Mouse (Mus musculus): Measurements from ENCODE around the gene Osbpl6.

The Osbpl6 gene

DNA sequence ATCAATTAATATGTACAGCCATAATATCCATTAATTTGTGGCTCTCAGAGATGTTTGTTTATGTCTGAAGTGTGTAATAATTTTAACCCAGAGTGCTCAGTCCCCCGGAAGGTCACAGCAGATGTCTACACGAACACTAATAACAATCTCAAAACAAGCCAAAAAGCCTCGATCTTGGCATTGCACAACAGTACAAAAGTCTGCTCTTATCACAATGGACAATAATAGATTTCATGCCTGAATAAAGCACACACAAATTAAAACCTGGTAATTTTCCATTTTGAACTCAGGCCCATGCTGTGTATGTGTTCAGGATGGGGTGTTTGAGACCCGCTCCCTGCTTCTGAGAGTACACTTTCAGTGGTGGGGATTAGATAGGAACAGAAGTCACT is 90.4 kb downstream of the Osbpl6 start:
- in situ Hi-C loops (cut with MboI, MseI) = no loop called here

DNA sequence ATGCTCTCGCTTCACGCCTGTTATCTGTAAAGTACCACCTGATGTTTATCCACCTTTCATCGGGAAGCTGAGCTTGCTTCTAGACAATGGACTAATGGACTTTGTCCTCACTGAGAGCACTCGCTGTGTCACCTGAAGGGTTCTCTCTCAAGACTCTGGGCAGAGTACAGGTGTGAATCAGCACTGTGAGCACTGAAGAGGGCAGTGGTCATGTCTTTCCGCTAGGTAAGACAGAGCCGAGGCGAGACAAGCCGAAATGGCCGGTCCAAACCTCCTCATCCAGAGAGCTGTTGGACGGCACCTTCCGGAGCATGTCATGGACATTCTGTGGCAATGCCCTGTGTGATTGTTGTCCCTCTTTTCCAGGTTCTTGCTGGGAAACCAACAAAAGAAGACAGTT is 92.6 kb downstream of the Osbpl6 start:
- in situ Hi-C loops (cut with MboI, MseI) = no loop called here

DNA sequence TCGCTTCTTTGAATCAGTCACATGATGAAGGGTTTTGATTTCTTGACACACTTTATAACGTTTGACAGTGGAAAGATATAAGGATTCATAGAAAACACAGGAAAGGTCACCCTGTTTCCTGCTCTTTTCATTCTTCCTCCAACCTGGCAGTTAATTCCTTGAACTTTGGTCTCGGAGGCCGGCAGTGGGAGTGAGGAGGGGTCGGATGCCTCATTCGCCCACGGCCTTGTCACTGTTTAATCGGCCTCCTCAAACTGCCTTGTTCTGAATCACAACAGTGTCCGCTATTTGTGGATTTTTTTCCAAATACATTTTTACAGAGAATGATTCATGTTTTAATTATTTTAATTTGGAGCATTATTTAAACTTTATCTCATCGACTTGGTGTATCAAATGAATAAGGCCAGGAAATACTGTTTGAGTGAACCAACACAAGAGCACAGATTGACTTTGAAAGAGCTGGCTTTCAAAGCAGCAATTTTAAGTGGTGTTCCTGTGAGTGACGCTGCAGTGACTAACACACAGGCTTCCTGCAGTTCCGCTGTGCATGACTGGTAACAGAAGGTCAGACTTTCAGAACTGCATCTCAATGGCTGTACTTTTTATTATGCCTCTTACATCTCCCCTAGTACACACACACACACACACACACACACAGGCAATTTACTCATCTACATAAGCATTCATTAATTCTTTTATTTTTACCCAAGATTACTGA is 98.0 kb downstream of the Osbpl6 start:
- in situ Hi-C loops (cut with MboI, MseI) = no loop called here

DNA sequence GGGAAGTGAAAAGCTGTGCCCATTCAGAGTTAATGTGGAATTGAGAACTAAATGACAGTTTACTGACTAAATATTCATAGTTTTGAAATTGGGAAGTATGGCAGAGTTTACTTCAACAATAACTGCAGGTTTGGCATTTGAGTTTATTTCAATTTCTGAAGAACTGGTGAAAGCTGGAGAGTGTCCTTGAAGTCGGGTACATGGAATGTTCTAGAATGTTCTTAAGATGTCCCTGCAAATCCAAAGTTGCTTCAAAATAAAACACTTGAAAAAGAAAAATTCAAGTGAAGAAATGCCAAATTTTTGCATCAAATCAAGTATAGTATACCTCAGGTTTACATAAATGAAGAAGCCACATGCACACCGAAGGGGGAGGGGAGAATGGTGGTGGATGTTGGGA is 98.7 kb downstream of the Osbpl6 start:
- in situ Hi-C loops (cut with MboI, MseI) = no loop called here

DNA sequence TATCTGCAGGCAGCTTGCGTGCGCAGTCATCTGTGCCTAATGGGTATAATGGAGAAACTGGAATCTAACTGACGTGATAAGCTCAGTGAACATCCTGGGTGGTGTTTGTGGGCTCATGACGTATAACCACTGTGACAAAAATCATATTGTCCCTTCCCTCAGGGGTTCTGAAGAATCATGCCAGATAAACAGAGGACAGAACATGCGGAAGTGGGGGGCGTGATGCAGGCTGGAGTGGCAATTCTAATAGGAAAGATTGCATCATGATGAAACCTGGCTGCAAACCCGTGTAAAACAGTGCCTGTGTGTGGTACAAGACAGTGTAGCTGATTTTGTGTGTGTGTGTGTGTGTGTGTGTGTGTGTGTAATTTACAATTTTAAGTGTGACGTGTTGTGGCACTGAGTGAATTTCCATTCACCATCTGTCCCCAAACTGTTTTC is 105.0 kb downstream of the Osbpl6 start:
- in situ Hi-C loops (cut with MboI, MseI) = no loop called here

DNA sequence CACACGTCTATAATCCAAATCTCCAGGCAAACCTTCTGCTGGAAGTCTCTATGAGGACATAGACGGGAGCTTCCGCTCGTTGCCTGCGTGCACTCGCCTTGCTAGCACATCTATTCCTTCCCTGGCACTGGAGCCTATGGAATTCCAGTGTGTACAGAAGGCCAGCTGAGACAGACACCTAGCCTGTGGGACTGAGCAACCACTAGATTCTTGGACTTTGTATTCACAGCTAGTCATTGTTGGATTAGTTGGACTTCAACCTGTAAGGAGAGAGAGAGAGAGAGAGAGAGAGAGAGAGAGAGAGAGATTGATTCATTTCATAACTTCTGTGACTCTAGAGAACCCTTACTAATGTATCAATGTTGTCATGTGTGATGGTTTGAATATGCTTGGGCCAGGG is 105.8 kb downstream of the Osbpl6 start:
- in situ Hi-C loops (cut with MboI, MseI) = no loop called here

DNA sequence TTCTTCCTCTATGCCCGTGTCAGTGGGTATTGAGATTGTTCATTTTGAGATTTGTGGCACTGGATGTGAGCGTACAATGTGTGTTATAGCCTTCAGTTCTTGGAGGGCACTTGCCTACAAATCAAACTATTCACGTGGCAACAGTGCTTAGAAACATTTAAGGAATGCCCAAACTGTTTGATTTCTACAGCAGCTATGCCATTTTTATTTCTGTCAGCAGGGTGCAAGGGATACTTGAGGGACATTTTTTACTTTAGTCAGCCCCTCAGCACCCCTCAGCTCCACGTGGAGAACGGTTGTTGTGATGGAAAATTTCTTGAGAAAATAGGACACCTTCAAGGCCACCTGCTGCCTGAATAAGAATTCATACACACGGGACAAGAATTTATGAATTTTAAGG is 106.6 kb downstream of the Osbpl6 start:
- in situ Hi-C loops (cut with MboI, MseI) = no loop called here

DNA sequence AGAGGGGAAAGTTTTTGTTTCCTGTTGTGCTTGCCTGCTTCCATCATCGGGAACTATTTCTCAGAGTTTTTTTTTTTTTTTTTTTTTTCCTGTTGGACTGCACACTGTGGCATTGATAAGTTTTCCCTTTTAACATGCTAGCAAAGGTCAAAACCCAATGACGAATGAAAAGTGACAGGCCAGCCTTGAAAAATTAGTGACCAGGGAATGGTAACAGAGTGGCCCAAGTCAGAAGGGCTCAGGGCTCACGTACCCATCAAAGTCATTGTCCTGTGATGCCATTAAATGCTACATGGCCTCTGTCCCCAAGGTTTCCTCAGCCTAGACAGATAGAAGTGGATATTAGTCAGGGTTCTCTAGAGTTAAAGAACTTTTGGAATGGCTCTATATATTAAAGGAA is 107.0 kb downstream of the Osbpl6 start:
- in situ Hi-C loops (cut with MboI, MseI) = no loop called here

DNA sequence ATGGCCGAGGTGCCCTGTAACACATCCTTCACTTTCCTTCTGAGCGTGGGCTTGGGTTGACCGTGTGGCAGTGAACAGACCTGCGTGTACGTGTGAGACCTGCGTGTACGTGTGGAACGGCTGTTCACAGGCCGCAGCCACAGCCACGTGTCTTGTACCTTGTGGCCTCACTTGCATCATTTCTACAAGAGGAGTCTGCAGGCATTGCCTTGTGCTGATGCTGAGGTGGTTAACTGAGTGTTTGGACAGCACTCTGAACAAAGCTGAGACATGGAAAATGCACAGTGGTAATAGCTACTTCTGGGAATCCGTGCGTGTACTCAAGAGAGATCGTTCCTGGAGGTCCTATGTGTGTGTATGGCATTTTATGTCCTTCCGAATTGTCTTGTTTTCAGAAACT is 111.2 kb downstream of the Osbpl6 start:
- in situ Hi-C loops (cut with MboI, MseI) = no loop called here

DNA sequence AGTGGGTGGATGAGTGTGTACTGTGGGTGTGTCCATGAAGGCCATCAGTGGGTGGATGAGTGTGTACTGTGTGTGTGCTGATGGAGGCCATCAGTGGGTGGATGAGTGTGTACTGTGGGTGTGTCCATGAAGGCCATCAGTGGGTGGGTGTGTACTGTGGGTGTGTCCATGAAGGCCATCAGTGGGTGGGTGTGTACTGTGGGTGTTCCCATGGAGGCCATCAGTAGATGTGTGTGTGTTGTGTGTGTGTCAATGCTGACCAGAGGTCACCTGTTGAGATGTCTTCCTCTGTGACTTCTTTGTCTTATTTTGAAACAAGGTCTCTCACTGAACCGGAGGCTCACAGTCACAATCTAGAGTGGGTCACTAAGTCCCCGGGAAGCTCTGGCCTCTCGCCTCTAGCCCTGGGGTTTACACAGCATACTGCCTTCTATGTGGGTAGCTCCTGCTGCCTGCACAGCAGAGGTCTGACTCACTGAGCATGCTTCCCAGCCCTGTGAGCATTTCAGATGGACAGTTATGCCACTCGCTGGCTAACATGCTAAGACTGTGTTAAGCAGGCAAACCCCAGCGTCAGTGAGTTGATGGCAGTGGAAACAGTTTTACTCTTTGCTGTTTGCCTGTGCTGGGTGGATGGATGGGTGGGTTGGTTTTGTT is 112.2 kb downstream of the Osbpl6 start:
- in situ Hi-C loops (cut with MboI, MseI) = no loop called here

DNA sequence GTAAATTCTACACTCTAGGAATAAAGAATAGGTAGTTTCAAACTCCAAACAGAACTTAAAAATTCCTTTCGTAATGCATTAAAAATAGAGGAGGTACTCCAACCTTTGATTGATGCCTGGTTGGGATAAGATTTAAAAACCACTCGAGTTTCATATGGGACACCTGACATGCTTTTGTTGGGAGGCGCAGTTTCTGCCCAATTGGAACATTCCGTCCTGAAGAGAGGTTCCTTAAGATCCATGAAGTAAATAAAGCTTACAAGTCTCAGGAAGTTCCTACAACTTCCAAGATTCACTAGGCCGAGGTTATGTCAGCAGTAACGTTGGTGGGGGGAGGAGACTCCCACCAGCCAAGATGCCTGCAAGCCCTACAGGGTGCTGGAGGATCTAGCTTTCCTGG is 115.3 kb downstream of the Osbpl6 start:
- in situ Hi-C loops (cut with MboI, MseI) = no loop called here

DNA sequence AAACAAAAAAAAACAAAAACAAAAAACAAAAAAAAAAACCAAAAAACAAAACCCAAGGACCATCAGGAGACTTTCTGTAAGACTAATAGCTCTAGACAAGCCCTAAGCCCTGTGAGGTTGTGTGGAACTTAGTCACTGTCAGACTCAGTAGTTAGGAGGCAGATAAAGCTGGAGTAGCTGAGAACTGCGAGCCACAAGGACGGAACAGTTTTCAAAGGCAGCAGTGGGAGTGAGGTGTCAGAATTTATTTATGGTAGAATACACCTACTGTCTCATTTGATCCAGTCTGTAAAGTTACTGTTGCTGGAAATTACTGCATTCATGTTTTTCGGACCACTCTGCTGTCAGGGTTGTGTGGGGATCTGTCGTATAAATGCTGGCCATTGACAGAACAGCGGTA is 118.1 kb downstream of the Osbpl6 start:
- in situ Hi-C loops (cut with MboI, MseI) = no loop called here

DNA sequence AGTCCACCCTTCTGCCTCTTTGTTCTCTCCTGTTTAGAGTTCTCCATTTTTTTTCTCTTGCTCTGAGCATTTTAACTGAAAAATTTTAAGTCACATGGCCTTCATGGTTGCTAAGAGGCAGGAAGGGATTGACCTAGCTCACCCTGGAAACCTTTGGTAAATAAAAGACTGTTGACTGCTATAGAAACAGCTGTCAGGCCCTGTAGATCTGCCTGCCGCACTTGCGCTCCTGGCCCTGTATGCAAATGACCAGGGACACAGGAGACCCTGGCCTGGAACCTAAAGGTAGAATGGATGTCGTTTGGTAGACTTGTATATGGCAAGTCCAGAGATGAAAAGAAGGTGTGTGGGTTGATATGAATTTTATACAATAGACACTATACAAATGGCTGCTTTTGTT is 119.3 kb downstream of the Osbpl6 start:
- in situ Hi-C loops (cut with MboI, MseI) = loop anchor here (25.0 kb wide), 1 partner anchor 1938 kb away; the partner anchor contains the start of gene Lnpk

DNA sequence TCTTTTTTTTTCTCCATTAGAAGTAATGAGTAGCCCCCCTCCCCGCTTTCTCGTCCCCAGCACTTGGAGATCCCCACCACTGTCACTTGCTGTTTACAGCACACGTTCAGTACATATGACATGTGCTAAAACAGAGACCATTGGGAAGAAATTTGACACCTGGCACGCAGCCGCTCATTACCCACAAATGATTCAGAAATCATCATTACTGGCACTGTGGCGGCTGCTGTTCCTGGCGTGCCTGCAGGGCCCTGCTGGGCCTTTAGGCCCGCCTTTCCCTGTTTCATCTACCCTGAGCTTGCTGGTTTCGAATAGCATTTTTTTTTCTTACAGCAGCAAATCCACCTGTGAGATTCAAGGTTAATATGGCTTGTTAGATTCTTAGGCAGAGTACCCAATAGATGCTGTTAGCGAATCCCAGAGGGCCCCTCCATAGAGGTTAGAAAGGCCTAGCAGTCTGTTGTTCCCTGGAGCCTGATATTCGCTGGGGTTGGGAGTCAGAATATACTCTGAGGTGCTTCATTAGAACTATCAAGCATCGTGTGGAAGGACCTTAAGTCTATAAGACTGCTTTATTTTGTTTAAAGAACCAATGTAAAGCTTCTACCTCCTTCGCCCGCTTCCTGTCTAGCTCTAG is 126.3 kb downstream of the Osbpl6 start:
- in situ Hi-C loops (cut with MboI, MseI) = loop anchor here (25.0 kb wide), 1 partner anchor 1945 kb away; the partner anchor contains the start of gene Lnpk

DNA sequence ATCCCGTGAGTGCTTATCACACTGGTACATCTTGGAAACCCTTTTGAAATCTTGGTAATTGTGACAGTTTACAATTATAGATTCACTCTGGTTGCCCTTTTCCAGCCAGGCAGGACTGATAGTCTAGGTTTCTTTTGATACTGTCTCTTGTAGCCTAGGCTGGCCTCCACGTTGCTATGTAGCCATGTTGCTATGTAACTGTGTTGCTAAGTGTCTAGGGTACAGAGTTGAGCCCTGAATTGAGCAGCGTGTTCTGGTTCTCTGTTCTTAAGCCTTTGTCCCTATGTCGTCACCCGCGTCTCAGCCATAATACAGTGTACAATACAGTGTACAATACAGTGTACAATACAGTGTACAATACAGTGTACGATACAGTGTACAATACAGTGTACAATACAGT is 128.6 kb downstream of the Osbpl6 start:
- in situ Hi-C loops (cut with MboI, MseI) = loop anchor here (25.0 kb wide), 1 partner anchor 1948 kb away; the partner anchor contains the start of gene Lnpk

DNA sequence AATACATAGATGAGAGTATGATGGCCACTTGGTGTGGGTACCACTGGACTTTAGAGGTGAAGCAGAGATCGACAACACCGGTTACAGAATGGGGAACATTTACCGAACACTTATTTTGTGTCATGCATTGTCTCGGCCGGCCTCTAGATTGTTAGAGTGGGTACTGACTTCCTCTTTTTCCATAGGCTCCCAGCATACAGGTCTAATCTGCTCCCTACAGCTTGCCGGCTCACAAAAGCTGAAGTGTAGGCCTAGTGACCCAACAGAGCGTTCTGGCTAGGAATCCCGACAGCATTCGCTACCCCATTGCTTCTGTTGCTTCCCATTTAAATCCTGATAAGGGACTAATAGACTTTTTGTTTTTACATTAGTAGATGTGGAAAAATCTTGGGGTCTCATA is 135.6 kb downstream of the Osbpl6 start:
- in situ Hi-C loops (cut with MboI, MseI) = loop anchor here (25.0 kb wide), 1 partner anchor 1955 kb away; the partner anchor contains the start of gene Lnpk

DNA sequence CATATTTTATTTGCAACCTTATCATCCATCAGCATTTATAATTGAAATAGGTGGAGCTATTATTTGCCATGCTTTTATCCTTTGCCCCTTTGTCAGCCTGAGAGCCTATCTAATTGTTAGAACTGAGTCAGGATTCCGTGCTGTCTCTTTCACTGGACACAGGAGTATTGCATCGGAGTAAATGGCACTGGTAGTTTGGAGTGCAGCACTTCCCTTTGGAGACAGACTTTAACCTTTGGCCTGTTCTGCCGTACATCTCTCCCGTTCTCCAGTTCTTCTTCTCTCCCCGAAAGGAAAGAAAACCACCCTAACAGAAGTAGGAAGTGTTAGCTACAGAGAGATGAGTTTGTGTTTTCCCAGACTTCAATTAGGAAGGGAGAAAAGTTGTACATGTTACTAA is 136.6 kb downstream of the Osbpl6 start:
- in situ Hi-C loops (cut with MboI, MseI) = loop anchor here (25.0 kb wide), 1 partner anchor 1956 kb away; the partner anchor contains the start of gene Lnpk

DNA sequence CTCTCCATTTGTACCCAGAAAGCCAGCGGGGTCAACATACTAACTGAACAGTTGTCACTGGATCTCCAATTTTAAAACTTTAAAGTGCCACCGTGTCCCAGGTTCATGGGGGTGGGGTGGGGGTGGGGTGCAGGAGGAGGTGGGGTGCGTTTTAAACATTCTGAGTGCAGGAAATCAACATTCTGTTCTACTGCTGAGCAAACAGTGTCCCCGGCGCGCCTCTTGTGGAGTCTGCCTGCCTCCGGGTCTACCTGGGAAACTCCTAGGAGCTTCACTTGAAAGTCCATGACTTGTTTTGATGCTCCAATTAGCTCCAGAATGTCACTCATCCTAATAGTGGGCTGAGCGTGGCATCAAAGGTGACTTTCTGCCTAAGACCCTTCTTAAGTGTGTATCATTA is 139.2 kb downstream of the Osbpl6 start:
- in situ Hi-C loops (cut with MboI, MseI) = loop anchor here (25.0 kb wide), 1 partner anchor 1958 kb away; the partner anchor contains the start of gene Lnpk

DNA sequence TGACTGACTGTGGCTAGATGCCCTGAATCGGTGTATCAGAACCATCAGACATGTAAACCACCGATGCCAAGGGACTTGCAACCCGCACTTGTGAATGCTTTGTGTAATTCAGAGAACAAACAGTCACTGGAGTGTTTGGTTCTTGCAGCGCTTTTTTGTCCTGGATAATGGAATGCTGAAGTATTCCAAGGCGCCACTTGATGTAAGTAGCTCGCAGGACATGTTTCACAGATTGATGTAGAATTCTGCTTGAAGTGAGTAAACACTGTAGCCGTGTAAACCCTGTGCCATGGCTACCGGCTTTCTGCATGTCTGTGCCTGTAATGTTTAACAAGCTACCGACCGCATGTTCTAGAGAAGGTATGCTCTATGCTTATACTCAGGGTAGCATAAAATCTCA is 141.9 kb downstream of the Osbpl6 start:
- in situ Hi-C loops (cut with MboI, MseI) = loop anchor here (25.0 kb wide), 1 partner anchor 1961 kb away; the partner anchor contains the start of gene Lnpk

DNA sequence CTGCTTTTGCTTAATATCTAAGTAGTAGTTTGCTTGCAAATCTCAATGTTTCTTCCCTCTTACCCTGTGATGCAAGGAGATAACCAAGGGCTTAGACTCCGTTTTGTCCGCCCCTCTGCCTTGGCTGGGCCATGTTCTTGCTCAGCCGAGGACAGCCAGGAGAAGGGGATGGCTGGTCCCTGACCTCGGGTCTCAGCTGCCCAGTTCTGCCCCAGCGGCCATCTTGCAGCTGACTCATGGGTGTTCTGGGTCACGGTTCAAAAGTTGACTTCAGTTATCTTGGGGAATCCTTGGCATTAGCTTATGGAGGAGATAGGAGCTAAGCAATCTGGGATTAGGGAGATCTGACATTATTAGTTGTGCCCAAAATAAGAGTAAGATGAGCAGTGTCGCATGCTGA is 142.5 kb downstream of the Osbpl6 start:
- in situ Hi-C loops (cut with MboI, MseI) = loop anchor here (25.0 kb wide), 1 partner anchor 1962 kb away; the partner anchor contains the start of gene Lnpk

DNA sequence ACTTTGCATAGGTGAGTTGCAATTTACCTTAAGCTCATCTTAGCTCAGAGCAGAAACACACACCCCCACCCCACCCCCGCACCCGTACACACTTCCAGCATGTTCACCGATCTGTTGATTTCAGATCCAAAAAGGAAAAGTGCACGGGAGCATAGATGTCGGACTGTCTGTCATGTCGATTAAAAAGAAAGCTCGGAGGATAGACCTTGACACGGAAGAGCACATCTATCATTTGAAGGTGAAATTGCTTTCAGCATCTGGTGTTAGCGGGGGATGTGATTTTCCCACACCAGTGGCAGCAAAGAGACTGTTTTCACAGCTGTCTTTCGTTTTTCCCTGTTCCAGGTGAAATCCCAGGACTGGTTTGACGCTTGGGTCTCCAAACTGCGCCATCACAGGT is 143.0 kb downstream of the Osbpl6 start:
- in situ Hi-C loops (cut with MboI, MseI) = loop anchor here (25.0 kb wide), 1 partner anchor 1962 kb away; the partner anchor contains the start of gene Lnpk

DNA sequence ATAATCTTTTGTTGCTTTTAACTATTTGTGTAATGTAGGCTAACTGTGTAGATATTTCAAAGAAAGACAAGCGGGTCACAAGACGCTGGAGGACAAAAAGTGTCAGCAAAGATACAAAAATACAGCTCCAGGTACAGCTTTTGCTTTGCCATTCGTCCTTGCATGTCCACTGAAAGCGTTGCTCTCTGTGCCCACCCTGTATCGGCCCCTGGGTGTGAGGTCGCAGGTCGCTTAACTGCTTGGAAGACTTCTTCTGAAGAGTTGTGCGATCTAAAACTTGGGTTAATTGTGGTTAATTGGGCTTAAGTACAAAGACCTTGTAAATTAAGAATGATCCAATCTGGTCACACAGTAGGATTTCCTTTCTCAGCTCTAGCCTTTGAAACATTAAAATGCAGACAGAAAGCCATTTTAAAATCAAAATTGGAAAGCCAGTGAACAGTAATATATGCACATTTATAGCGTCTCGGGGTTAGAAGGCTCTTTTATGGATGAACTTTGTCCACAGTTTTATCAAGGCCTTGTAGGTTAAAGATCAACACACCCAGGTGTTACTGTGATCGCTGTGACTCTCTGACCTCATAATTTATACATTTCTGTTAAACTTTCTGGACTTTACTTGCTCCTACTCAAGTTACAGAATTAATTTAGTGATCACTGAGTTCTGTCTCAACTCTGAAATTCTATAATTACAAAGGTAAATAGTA is 149.7 kb downstream of the Osbpl6 start:
- in situ Hi-C loops (cut with MboI, MseI) = no loop called here
